Mouse (Mus musculus): ENCODE results near the gene Gm20721.

GRCm38 (mm10) chr2:174326481-174326880 is 20.0 kb downstream of the Gm20721 start:
- TF ChIP-seq POLR2A (IDR thresholded peaks at IDR 0.05; ENCODE audit: insufficient read length, low read depth), result no peak
- TF ChIP-seq TCF3 (IDR thresholded peaks at IDR 0.05; ENCODE audit: insufficient read length, low read depth), result no peak
